Mouse (Mus musculus) brain, embryonic 14.5 days (tissue): ENCODE data around the gene Osbpl3.

Source experiments
- CTCF ChIP-seq: fragments of 200-500 bp; IDR thresholded peaks from 2 replicates; pipeline ENCODE4 v1.5.1; 2012; ENCODE audit warnings: inconsistent platforms, mild to moderate bottlenecking, moderate library complexity, borderline replicate concordance; ENCODE audit not compliant: insufficient read depth, insufficient read length; ENCODE audit errors: extremely low read depth
- POLR2A ChIP-seq: fragments of 200-500 bp; IDR thresholded peaks from 2 replicates; pipeline ENCODE4 v1.6.1; 2012; ENCODE audit warnings: mild to moderate bottlenecking, inconsistent platforms, borderline replicate concordance; ENCODE audit not compliant: poor library complexity, insufficient read depth, insufficient read length, severe bottlenecking; ENCODE audit errors: extremely low read depth

- TF ChIP-seq CTCF (no peak), POLR2A (no peak)
Measured at GRCm38 (mm10) chr6:50505531-50505930, 49.5 kb upstream of the Osbpl3 start.
